Mouse (Mus musculus) liver, embryonic 16.5 days (tissue): Measurements from ENCODE around the gene Erbb2. TPM values are rescaled to one million over a fixed set of nuclear protein-coding genes. Genes with fewer than 3 reads are reported as not detected.

Experiments used
- ATAC-seq: fragments of 200-750 bp; cut with Nextera tagmentation; 2 replicates; pipeline ENCODE4 v1.8.0; 2017; ENCODE audit warnings: low read depth, mild to moderate bottlenecking, moderate number of reproducible peaks, moderate library complexity
- H3K27ac ChIP-seq: fragments of 300-500 bp; sonication (generic); 2 replicates; pipeline ENCODE4 v1.5.1; 2014; ENCODE audit warnings: mild to moderate bottlenecking, low read length
- H3K27me3 ChIP-seq: fragments of 300-500 bp; sonication (generic); 2 replicates; pipeline ENCODE4 v1.6.1; 2014; ENCODE audit warnings: low read depth, low read length, mixed read lengths; ENCODE audit not compliant: control insufficient read depth, insufficient read depth
- H3K36me3 ChIP-seq: fragments of 300-500 bp; sonication (generic); 2 replicates; pipeline ENCODE4 v1.6.1; 2014; ENCODE audit warnings: mild to moderate bottlenecking; ENCODE audit not compliant: control insufficient read depth, insufficient read depth
- H3K4me1 ChIP-seq: fragments of 300-500 bp; sonication (generic); 2 replicates; pipeline ENCODE4 v1.6.1; 2014; ENCODE audit warnings: low read depth, low read length, mixed read lengths; ENCODE audit not compliant: control insufficient read depth
- H3K4me2 ChIP-seq: fragments of 300-500 bp; sonication (generic); 2 replicates; pipeline ENCODE4 v1.6.1; 2014; ENCODE audit warnings: low read depth, low read length, mixed read lengths
- H3K4me3 ChIP-seq: fragments of 300-500 bp; sonication (generic); 2 replicates; pipeline ENCODE4 v1.5.1; 2014; ENCODE audit warnings: low read depth, mild to moderate bottlenecking, low read length
- H3K9ac ChIP-seq: fragments of 300-500 bp; sonication (generic); 2 replicates; pipeline ENCODE4 v1.6.1; 2014; ENCODE audit warnings: low read depth, low read length
- H3K9me3 ChIP-seq: fragments of 300-500 bp; sonication (generic); replicated peaks from 2 replicates; pipeline ENCODE4 v1.6.1; 2016; ENCODE audit warnings: low read length; ENCODE audit not compliant: control insufficient read depth
- WGBS: fragments of 180-500 bp; shearing (Covaris S2); extraction: QIAGEN DNeasy Blood & Tissue Kit; methylation state at CpG from one replicate; pipeline ENCODE4 v1.1.7; 2014; ENCODE audit not compliant: insufficient replicate concordance; 5-methylcytosine and 5-hydroxymethylcytosine counted together
- polyA plus RNA-seq: library from polyadenylated mRNA; unstranded; fragments of >200 nt; fragmentation: Nextera tagmentation; extraction: Ambion mirVana; gene quantifications from 2 replicates; pipeline ENCODE4 v1.2.1, GENCODE M21; 2015

Erbb2 gene
- polyA plus RNA-seq, 1 experiment from 2014 or later: 2.1 TPM

- H3K4me3 ChIP-seq: no peak within 1 kb of the TSS
- H3K4me2 ChIP-seq: no peak within 1 kb of the TSS
- no peak for ATAC-seq
- H3K4me1 ChIP-seq: no peaks in the 10 kb centered on the region
- H3K9me3 ChIP-seq: no peaks in the 10 kb centered on the region
- H3K27me3 ChIP-seq: peaks cover 40% of the 10 kb centered on the region
- H3K9ac ChIP-seq: no peak within 1 kb of the TSS
- H3K36me3 ChIP-seq: peaks cover 3% of the 10 kb centered on the region
- WGBS: 55% methylated on average over 14 of the region's 14 CpGs
- H3K27ac ChIP-seq: no peak within 1 kb of the TSS
Measured at GRCm38 (mm10) chr11:98383261-98384030, 28.8 kb upstream of the Erbb2 start, which contains the start of gene Tcap. TSS of gene Tcap (plus strand) at chr11:98383811.

GRCm38 (mm10) chr11:98384216-98384615 lies 28.1 kb upstream of the Erbb2 start:
- no peak for ATAC-seq
- H3K9ac ChIP-seq: no peak overlapping the region
- H3K36me3 ChIP-seq: no peaks in the 10 kb centered on the region; the same call in 1 of the 2 replicates
- H3K27me3 ChIP-seq: peaks cover 44% of the 10 kb centered on the region
- H3K4me1 ChIP-seq: no peaks in the 10 kb centered on the region
- H3K27ac ChIP-seq: no peak overlapping the region
- no peak overlapping the region for H3K4me3 ChIP-seq
- WGBS: 61% methylated on average over 20 of the region's 20 CpGs
- no peaks in the 10 kb centered on the region for H3K9me3 ChIP-seq
- H3K4me2 ChIP-seq: no peak overlapping the region

DNA sequence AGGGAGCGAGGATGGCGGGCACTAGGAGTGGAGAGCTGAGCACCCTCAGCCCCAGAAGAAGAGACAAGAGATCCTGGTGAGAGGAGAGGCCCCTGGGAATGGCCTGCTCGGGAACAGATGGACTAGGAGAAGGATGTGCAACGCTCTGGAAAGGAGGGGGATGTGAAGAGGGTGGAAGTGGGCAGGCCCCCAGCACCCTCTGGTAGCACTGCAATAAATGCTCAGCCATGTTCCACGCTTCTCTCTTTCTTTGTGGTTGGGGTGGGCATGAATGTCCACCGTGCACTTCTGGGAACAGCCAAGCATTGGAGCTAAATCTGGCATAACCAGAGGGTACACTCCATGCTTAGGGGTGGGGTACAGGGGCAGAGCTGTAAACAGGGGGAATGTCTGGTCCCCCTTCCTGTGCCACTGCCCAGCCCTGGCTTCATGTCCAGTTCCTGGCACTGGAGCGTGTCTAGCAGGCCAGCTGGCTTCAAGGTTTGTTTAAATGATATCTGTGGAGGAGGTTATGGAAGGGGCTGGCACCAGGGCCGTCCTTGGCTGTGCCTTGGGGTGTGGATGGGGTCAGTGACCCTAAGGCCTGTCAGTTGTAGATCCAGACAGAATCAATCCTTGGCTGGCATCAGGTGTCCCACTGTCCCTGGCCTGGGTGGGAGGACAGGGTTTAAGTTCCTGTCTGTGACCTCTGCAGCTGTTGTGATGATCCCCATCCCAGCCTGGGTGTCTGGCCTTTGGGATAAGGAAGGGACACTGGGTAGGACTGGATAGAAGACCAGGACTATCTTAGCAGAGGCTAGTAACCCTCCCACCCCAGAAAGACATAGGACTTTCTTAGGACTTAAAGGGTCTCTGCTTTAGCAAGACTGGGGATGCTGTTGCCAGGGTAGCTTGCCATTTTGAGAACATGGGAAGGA lies 27.3 kb upstream of the Erbb2 start:
- no peak for ATAC-seq
- no peak overlapping the region for H3K4me2 ChIP-seq
- no peak overlapping the region for H3K4me3 ChIP-seq
- H3K36me3 ChIP-seq: no peaks in the 10 kb centered on the region; the same call in 1 of the 2 replicates
- H3K27me3 ChIP-seq: peaks cover 44% of the 10 kb centered on the region
- no peaks in the 10 kb centered on the region for H3K4me1 ChIP-seq
- H3K27ac ChIP-seq: no peak overlapping the region
- 54% methylated on average over 8 of the region's 8 CpGs for WGBS
- H3K9ac ChIP-seq: no peak overlapping the region
- no peaks in the 10 kb centered on the region for H3K9me3 ChIP-seq

DNA sequence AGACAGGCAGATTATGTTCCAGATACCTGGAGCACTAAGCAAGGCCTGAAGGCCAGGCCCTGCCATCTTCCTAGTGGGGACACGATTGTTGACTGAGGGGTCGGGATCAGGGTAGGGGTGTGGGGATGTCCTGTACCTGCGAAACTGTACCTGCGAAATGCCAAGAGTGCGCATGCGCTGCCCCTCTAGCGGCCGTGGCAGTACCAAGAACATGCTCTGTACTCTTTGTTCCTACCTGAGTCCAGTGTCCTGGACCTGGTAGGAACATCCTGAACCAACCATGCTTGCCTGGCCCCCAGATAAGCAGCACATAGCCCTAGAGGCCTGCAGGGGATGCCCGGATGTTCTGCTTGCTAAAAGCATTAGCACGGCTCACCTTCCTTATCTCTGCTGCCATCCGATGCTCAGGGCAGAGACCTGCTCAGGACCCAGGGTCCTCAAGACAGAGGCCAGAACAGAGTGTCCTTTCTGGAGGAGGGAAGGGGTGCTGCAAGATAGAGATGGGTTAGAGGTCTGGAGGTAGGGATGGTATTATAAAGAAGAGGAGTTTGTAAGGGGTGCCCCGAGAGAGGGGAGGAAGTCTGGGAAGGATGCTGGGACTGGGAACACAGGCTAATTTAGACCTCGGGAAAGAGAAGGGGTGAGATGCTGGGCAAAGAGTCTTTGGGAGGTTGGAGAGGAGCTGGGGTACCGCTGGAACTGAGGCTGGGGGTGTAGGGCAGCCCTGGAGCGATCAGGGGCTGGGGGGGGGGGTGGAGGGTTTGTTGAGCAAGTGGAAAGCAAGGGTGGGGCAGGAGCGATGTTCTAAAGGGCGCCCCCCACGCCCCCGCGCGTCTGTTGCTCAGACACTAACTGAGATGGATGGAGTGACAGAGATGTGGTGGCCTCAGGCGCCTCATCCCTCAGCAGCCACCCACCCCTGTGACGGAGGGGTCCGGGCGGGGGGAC lies 26.4 kb upstream of the Erbb2 start, which contains the start of gene Pnmt:
TSS of gene Pnmt (plus strand) at position 813 of the 948 bp plus-strand sequence.
- H3K27me3 ChIP-seq: peaks cover 44% of the 10 kb centered on the region
- H3K4me3 ChIP-seq: no peak within 1 kb of the TSS
- H3K9me3 ChIP-seq: no peaks in the 10 kb centered on the region
- H3K4me2 ChIP-seq: no peak within 1 kb of the TSS
- WGBS: 39% methylated on average over 25 of the region's 25 CpGs
- H3K4me1 ChIP-seq: no peaks in the 10 kb centered on the region
- H3K9ac ChIP-seq: no peak within 1 kb of the TSS
- H3K27ac ChIP-seq: no peak within 1 kb of the TSS
- H3K36me3 ChIP-seq: no peaks in the 10 kb centered on the region
- no peak for ATAC-seq

- Histone ChIP-seq H3K4me3 (no peak overlapping the region), H3K9me3 (no peaks in the 10 kb centered on the region), H3K9ac (no peak overlapping the region), H3K4me2 (no peak overlapping the region), H3K36me3 (no peaks in the 10 kb centered on the region), H3K4me1 (no peaks in the 10 kb centered on the region), H3K27ac (no peak overlapping the region), H3K27me3 (peaks cover 44% of the 10 kb centered on the region)
- WGBS: 15% methylated on average over 24 of the region's 24 CpGs
- ATAC-seq: no peak
Measured at GRCm38 (mm10) chr11:98386596-98386995, 25.7 kb upstream of the Erbb2 start.

- Histone ChIP-seq H3K4me3 (no peak overlapping the region), H3K9ac (no peak overlapping the region), H3K4me1 (peaks cover 2% of the 10 kb centered on the region), H3K9me3 (no peaks in the 10 kb centered on the region), H3K36me3 (no peaks in the 10 kb centered on the region), H3K27ac (no peak overlapping the region), H3K27me3 (peaks cover 44% of the 10 kb centered on the region), H3K4me2 (no peak overlapping the region)
- 49% methylated on average over 14 of the region's 14 CpGs for WGBS
- ATAC-seq: no peak
Measured at GRCm38 (mm10) chr11:98387056-98387577, 25.2 kb upstream of the Erbb2 start.

- H3K4me3 ChIP-seq: no peak overlapping the region
- H3K9ac ChIP-seq: no peak overlapping the region
- no peak overlapping the region for H3K4me2 ChIP-seq
- 59% methylated on average over 10 of the region's 10 CpGs for WGBS
- H3K9me3 ChIP-seq: no peaks in the 10 kb centered on the region
- no peak overlapping the region for H3K27ac ChIP-seq
- H3K36me3 ChIP-seq: no peaks in the 10 kb centered on the region
- ATAC-seq: no peak
- H3K4me1 ChIP-seq: peaks cover 14% of the 10 kb centered on the region
- H3K27me3 ChIP-seq: peaks cover 44% of the 10 kb centered on the region
Measured at GRCm38 (mm10) chr11:98388282-98388681, 24.0 kb upstream of the Erbb2 start.

DNA sequence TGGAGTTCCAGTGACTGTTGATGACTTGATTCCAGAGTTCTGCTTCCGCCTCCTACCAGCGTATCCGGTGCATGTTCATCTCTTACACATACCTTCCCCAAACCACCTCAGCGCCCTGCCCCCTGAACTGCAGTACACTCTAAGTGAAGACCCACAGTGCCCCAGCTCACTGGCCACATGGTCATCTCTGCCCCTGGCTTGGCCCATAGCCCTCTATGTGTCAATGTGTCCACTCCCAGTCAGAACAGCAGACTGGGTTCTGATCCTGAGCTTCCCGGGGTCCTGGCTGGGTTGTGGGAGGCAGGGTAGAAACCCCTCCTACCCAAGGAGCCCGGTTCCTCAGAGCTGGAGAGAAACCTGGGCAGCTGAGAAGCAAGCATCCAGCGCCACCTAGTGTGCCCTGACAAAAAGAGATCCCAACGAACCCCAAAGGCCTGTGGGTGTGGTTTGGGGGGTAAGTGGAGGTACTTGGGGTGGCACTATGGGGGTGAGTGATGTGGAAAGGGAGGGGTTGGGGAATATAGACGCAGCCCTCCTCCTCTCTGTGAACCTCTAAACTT lies 23.0 kb upstream of the Erbb2 start:
- H3K27ac ChIP-seq: no peak overlapping the region
- H3K36me3 ChIP-seq: no peaks in the 10 kb centered on the region
- no peak overlapping the region for H3K4me2 ChIP-seq
- H3K4me1 ChIP-seq: peaks cover 24% of the 10 kb centered on the region
- H3K4me3 ChIP-seq: no peak overlapping the region
- ATAC-seq: no peak
- no peak overlapping the region for H3K9ac ChIP-seq
- WGBS: 20% methylated on average over 9 of the region's 9 CpGs
- H3K27me3 ChIP-seq: peaks cover 39% of the 10 kb centered on the region
- no peaks in the 10 kb centered on the region for H3K9me3 ChIP-seq
